Mouse (Mus musculus) spleen, postnatal 36 days (tissue): ENCODE results near the gene Pnp2.

ENCODE experiments used
- DNase-seq, 2 experiments: peaks; one replicate each; pipeline ENCODE4 v3.0.0; 2022; ENCODE audit warnings: low spot score in 2 of 2, mixed read lengths in 1 of 2

The Pnp2 gene

GRCm38 (mm10) chr14:51008781-51009180 is 53.0 kb downstream of the Pnp2 start:
- no peak for DNase-seq

DNA sequence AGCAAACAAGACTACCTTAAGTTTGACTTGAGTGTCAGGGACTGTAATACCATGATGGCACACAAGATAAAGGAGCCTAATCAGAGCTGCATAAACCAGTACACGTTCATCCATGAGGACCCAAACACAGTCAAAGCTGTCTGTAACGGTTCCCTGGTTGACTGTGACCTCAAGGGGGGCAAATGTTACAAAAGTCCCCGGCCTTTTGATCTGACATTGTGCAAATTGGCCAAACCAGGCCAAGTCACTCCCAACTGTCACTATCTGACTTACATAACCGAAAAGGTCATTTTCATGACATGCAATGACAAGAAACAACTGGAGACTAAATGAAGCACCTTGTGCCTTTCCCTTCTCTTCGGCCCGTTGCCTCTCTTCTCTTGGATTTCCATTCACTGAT is 53.8 kb downstream of the Pnp2 start:
- DNase-seq, result no peak
